Mouse (Mus musculus): ENCODE data around the gene Diaph3. TPM values are rescaled to one million over a fixed set of nuclear protein-coding genes. Genes with fewer than 3 reads are reported as not detected.
"Not testable (repeated sequence)": the region's sequence is repeated elsewhere in the genome, so short reads cannot be mapped to it uniquely, and the experiment has no call there.

The Diaph3 gene
- total and polyA plus RNA-seq, 2 experiments from 2014 or later = 3.8 to 6.5 TPM

GRCm38 (mm10) chr14:86721768-86722167 is 419.3 kb downstream of the Diaph3 start:
- DNase-seq (ENCODE audit: low spot score) = no peak
- no peaks in the 10 kb centered on the region for H3K4me1 ChIP-seq (ENCODE audit: control insufficient read depth, insufficient read depth)
- H3K36me3 ChIP-seq (replicated peaks; ENCODE audit: control insufficient read depth, insufficient read depth, low read length) = no peaks in the 10 kb centered on the region
- H3K27ac ChIP-seq (ENCODE audit: low read depth) = no peak overlapping the region
- no peaks in the 10 kb centered on the region for H3K9me3 ChIP-seq (replicated peaks; ENCODE audit: control insufficient read depth, low read length)
- TF ChIP-seq EP300 (IDR thresholded peaks at IDR 0.05; ENCODE audit: low read depth) = no peak
- no peak for TF ChIP-seq CTCF (IDR thresholded peaks at IDR 0.05; ENCODE audit: low read depth)
- no peak overlapping the region for H3K9ac ChIP-seq (replicated peaks; ENCODE audit: low read depth, low read length)
- no peak overlapping the region for H3K4me3 ChIP-seq (ENCODE audit: low read depth, low read length)
- no peak overlapping the region for H3K4me2 ChIP-seq (ENCODE audit: low read depth, low read length)
- no peaks in the 10 kb centered on the region for H3K27me3 ChIP-seq (ENCODE audit: control insufficient read depth, insufficient read depth, low read length)
- ATAC-seq (ENCODE audit: insufficient read depth, low read depth) = no peak
- 86% methylated on average over 6 of the region's 6 CpGs for WGBS

- WGBS = 72% methylated on average over 3 of the region's 3 CpGs
- H3K36me3 ChIP-seq (replicated peaks; ENCODE audit: control insufficient read depth, insufficient read depth, low read length) = no peaks in the 10 kb centered on the region
Observed at GRCm38 (mm10) chr14:86721082-86721481, 420.0 kb downstream of the Diaph3 start.

GRCm38 (mm10) chr14:86720408-86720807 is 420.6 kb downstream of the Diaph3 start:
- H3K9me3 ChIP-seq (replicated peaks; ENCODE audit: control insufficient read depth, low read length); H3K4me2 ChIP-seq (ENCODE audit: low read depth, low read length); H3K36me3 ChIP-seq (replicated peaks; ENCODE audit: control insufficient read depth, insufficient read depth, low read length); H3K27me3 ChIP-seq (ENCODE audit: control insufficient read depth, insufficient read depth, low read length); H3K4me1 ChIP-seq (ENCODE audit: control insufficient read depth, insufficient read depth); H3K9ac ChIP-seq (replicated peaks; ENCODE audit: low read depth, low read length); H3K27ac ChIP-seq (ENCODE audit: low read depth); H3K4me3 ChIP-seq (ENCODE audit: low read depth, low read length); ATAC-seq (ENCODE audit: insufficient read depth, low read depth); DNase-seq (ENCODE audit: low spot score): not testable (repeated sequence)

More at GRCm38 (mm10) chr14:86721082-86721481, 420.0 kb downstream of the Diaph3 start:
- Histone ChIP-seq H3K4me1 (ENCODE audit: control insufficient read depth, insufficient read depth) (no peaks in the 10 kb centered on the region), H3K9me3 (replicated peaks; ENCODE audit: control insufficient read depth, low read length) (no peaks in the 10 kb centered on the region), H3K27ac (ENCODE audit: low read depth) (no peak overlapping the region), H3K4me3 (ENCODE audit: low read depth, low read length) (no peak overlapping the region), H3K9ac (replicated peaks; ENCODE audit: low read depth, low read length) (no peak overlapping the region), H3K27me3 (ENCODE audit: control insufficient read depth, insufficient read depth, low read length) (no peaks in the 10 kb centered on the region), H3K4me2 (ENCODE audit: low read depth, low read length) (no peak overlapping the region)
- TF ChIP-seq EP300 (IDR thresholded peaks at IDR 0.05; ENCODE audit: low read depth) (no peak), CTCF (IDR thresholded peaks at IDR 0.05; ENCODE audit: low read depth) (no peak)
- DNase-seq (ENCODE audit: low spot score) (no peak), ATAC-seq (ENCODE audit: insufficient read depth, low read depth) (no peak)

- Histone ChIP-seq H3K36me3 (replicated peaks; ENCODE audit: control insufficient read depth, insufficient read depth, low read length) (no peaks in the 10 kb centered on the region), H3K4me3 (ENCODE audit: low read depth, low read length) (no peak overlapping the region), H3K4me1 (ENCODE audit: control insufficient read depth, insufficient read depth) (no peaks in the 10 kb centered on the region), H3K27me3 (ENCODE audit: control insufficient read depth, insufficient read depth, low read length) (no peaks in the 10 kb centered on the region), H3K9ac (replicated peaks; ENCODE audit: low read depth, low read length) (no peak overlapping the region), H3K27ac (ENCODE audit: low read depth) (no peak overlapping the region), H3K9me3 (replicated peaks; ENCODE audit: control insufficient read depth, low read length) (no peaks in the 10 kb centered on the region), H3K4me2 (ENCODE audit: low read depth, low read length) (no peak overlapping the region)
- DNase-seq (ENCODE audit: low spot score) (no peak), ATAC-seq (ENCODE audit: insufficient read depth, low read depth) (no peak)
- TF ChIP-seq EP300 (IDR thresholded peaks at IDR 0.05; ENCODE audit: low read depth) (no peak), CTCF (IDR thresholded peaks at IDR 0.05; ENCODE audit: low read depth) (no peak)
- WGBS = 73% methylated on average over 2 of the region's 2 CpGs
Observed at GRCm38 (mm10) chr14:86714088-86714690, 426.8 kb downstream of the Diaph3 start.

GRCm38 (mm10) chr14:86704080-86704479 is 437.0 kb downstream of the Diaph3 start:
- no peak for TF ChIP-seq CTCF (IDR thresholded peaks at IDR 0.05; ENCODE audit: low read depth)
- Histone ChIP-seq H3K9me3 (replicated peaks; ENCODE audit: control insufficient read depth, low read length) (no peaks in the 10 kb centered on the region), H3K9ac (replicated peaks; ENCODE audit: low read depth, low read length) (no peak overlapping the region), H3K4me1 (ENCODE audit: control insufficient read depth, insufficient read depth) (no peaks in the 10 kb centered on the region), H3K4me3 (ENCODE audit: low read depth, low read length) (no peak overlapping the region), H3K4me2 (ENCODE audit: low read depth, low read length) (no peak overlapping the region), H3K27me3 (ENCODE audit: control insufficient read depth, insufficient read depth, low read length) (no peaks in the 10 kb centered on the region), H3K27ac (ENCODE audit: low read depth) (no peak overlapping the region), H3K36me3 (replicated peaks; ENCODE audit: control insufficient read depth, insufficient read depth, low read length) (no peaks in the 10 kb centered on the region)
- ATAC-seq (ENCODE audit: insufficient read depth, low read depth) (no peak), DNase-seq (ENCODE audit: low spot score) (no peak)
- 76% methylated on average over 3 of the region's 3 CpGs for WGBS

- TF ChIP-seq EP300 (IDR thresholded peaks at IDR 0.05; ENCODE audit: low read depth) (no peak), CTCF (IDR thresholded peaks at IDR 0.05; ENCODE audit: low read depth) (no peak)
- WGBS = 90% methylated on average over 4 of the region's 4 CpGs
- Histone ChIP-seq H3K27me3 (ENCODE audit: control insufficient read depth, insufficient read depth, low read length) (no peaks in the 10 kb centered on the region), H3K9me3 (replicated peaks; ENCODE audit: control insufficient read depth, low read length) (no peaks in the 10 kb centered on the region), H3K4me1 (ENCODE audit: control insufficient read depth, insufficient read depth) (no peaks in the 10 kb centered on the region), H3K36me3 (replicated peaks; ENCODE audit: control insufficient read depth, insufficient read depth, low read length) (no peaks in the 10 kb centered on the region), H3K27ac (ENCODE audit: low read depth) (no peak overlapping the region), H3K4me2 (ENCODE audit: low read depth, low read length) (no peak overlapping the region), H3K4me3 (ENCODE audit: low read depth, low read length) (no peak overlapping the region), H3K9ac (replicated peaks; ENCODE audit: low read depth, low read length) (no peak overlapping the region)
- DNase-seq (ENCODE audit: low spot score) (no peak), ATAC-seq (ENCODE audit: insufficient read depth, low read depth) (no peak)
Observed at GRCm38 (mm10) chr14:86701145-86701544, 439.9 kb downstream of the Diaph3 start.

Measured in heart, postnatal 0 days (tissue).